Mouse (Mus musculus): ENCODE results near the gene Acsm2.

GRCm38 (mm10) chr7:119642307-119642706, 88.2 kb downstream of the Acsm2 start:
- TF ChIP-seq CTCF (IDR thresholded peaks at IDR 0.05) = no peak
- no peak for TF ChIP-seq EP300 (IDR thresholded peaks at IDR 0.05; ENCODE audit: insufficient read depth, low read depth, low read length)
- TF ChIP-seq POLR2A (IDR thresholded peaks at IDR 0.05; ENCODE audit: insufficient read depth, low read depth, low read length) = no peak

Data from heart, adult 2 months (tissue).